Mouse (Mus musculus) heart, adult 10 weeks (tissue): ENCODE results near the gene C8a. TPM values are rescaled to one million over a fixed set of nuclear protein-coding genes. Genes with fewer than 3 reads are reported as not detected.

ENCODE experiments used
- polyA plus RNA-seq: library from polyadenylated mRNA; stranded (reverse); fragments of 350-450 nt; fragmentation: Illumina TruSeq; extraction: RNeasy Lipid Tissue Mini Kit (QIAGEN cat#74804); gene quantifications from one replicate; pipeline ENCODE4 v1.2.3, GENCODE M21; 2014; ENCODE audit warnings: low read depth, low replicate concordance

The C8a gene
- polyA plus RNA-seq = 0.16 TPM

DNA sequence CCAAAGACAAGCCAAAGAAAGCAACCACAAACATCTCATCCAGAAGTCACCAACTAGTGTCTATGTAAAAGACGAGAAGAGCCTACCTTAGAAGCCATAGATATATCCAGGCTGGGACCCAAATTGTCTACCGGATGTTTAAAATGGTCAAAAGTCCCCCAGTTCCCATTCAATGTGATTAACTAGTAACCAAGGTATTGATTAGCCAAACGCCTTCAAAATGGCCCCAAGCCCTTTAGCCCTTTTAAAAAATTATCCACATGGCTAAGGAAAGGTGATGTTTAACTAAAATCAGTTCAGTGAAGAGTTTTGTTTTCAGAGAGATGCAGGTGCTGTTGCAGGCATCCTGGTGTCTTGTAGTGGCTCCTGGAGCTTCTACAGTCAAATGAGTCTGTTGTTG is at the start of gene C8a:
TSS of gene C8a (minus strand) at position 76 of the 400 bp plus-strand sequence.

DNA sequence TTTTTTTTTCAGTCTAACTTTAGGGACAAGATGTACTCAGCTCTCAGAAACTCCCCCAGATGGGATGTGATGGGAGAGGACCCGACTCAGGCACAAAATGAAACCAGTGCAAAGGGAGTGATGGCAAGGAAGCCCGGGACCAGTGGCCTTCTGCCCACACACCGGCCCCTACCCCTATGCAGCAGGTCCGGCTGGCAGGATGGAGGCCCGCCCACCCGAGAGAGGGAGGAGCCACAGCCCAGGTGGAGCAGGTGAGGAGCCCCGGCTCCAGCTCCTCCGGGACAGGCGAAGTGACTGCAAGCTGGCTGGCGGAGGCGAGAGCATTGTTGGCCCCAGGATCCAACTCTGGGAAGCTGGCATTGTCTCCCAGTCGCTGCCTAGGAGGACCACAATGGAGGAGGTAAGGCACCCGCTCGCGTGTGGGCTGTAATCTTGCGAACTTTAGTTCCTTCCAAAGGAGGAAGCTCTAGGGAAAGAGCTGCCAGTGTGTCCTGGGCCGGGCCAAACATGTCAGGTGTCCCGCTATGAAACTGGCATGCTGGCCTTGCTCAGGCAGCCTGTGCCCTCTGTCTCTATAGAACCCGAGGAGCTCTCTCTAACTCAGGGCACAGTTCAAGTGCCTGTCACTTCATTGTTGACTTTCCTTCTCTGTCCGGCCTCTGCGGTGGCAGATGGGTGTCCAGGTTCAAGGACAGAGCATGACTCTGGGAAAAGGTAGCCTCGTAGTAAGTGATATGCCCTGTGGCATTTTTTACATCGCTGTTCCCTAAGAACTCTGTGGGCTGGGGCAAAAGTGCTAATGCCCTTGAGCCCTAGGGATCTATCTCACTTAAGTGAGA is 37.3 kb upstream of the C8a start, which contains the start of gene Fyb2:
TSS of gene Fyb2 (plus strand) at position 166 of the 839 bp plus-strand sequence.

DNA sequence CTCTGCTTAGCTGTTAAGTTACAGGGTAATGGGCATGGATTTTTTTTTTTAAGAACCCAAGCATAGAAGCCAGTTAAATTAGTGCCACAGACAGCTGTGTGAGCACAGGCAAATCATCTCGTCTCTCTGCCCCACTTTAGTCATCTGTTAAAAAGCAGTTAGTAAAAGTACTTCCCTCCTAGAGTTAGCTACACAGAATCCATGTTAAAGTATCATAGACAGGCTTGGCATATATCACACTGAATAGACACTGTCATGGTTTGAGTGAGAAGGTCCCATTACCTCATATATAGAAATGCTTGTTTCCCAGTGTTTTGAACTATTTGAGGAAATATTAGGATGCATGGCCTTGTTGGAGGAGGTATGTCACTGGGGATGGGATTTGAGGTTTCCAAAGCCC is 19.2 kb downstream of the C8a start, which contains the start of gene Gm17662:
TSS of gene Gm17662 (plus strand) at position 301 of the 400 bp plus-strand sequence.

GRCm38 (mm10) chr4:104766065-104766464 is 110.1 kb downstream of the C8a start, which contains the start of gene C8b:
C8b (plus strand) TSS chr4:104766317.

Other genes starting within 250 kb of the C8a start
- not detected for gene C8b, start 110.1 kb downstream of the C8a start, polyA plus RNA-seq
- gene Gm17662, start 19.1 kb downstream of the C8a start, polyA plus RNA-seq = not detected
- gene Fyb2, start 37.1 kb upstream of the C8a start, polyA plus RNA-seq = not detected
- gene Prkaa2, start 233.5 kb upstream of the C8a start, polyA plus RNA-seq = 59.8 TPM